Comparison of ENCODE assay signal across 7 mouse cellular contexts in the genomic region with DNA sequence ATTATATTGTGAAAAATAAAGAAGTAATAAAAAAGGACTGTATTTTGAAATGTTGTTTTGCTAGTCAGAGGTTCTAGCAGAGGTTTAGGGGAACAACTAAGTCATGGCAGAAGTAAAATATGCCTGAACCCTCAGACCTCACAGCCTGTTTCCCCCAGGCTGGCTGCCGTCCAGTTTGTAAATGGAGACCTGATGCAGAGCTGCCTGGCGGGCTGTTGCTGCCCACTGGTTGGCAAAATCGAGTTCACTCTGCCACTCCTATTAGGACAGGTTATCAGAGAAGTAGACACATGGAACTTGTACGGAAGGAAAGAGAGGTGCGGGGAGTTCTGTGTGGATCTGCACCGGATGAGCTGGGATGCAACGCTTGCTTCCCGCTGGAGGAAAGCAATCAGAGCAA.
"Had no signal": no experiment of that assay in that cellular context is flagged by ENCODE, and none has a peak within 500 bp of the region (broad histone marks: within the 10 kb centered on the region; RNA-seq: fewer than 3 reads in every experiment).

No protein-coding gene starts in this region.

- DNase-seq: kidney, adult 8-10 months; lung, postnatal 14 days; retina, postnatal 1 day; right cerebral cortex, postnatal 4 days; spleen, adult 18-20 months; thymus, postnatal 36 days had no signal

- ATAC-seq: midbrain, embryonic 16.5 days had no signal
